Mouse (Mus musculus): ENCODE results near the gene Pigu. TPM values are rescaled to one million over a fixed set of nuclear protein-coding genes. Genes with fewer than 3 reads are reported as not detected.

Pigu gene
- 44.7 and 48.3 TPM in 2 replicates for polyA plus RNA-seq (2016; fragmentation: Nextera tagmentation; extraction: Ambion mirVana)

DNA sequence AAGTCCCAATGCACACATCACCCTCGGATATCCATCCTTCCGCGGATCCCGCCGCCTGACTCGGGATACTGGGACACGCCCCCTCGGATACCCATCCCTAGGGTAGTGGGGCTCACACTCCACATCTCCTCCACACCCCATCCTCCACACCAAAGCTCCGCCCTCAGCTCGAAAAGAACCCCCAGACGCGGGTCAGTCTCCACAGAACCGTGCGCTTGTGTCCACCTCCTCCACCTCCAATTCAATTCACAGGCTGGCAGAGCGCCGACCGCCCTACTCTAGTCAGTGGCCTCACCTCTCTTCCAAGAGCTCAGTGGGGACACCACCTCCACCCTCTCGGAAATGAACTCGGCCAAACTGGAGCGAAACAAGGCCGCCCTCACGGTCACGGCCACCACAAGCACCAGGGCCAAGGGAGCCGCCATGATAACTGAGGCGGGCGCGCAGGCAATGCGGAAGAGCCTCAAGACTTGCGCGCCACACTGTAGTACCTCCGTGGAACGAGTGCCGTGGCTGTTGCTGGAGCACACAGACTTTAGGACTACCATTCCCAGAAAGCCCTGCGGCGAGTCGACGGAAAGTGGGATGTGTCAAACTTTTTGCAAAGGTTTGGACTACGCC is at the start of gene Pigu:
Pigu (minus strand) TSS at position 460 of the 621 bp plus-strand sequence.
- Histone ChIP-seq H3K27ac (peak within 1 kb of the TSS; percentile 86), H3K4me1 (peaks cover 11% of the 10 kb centered on the region), H3K4me3 (peak within 1 kb of the TSS; percentile 84)

DNA sequence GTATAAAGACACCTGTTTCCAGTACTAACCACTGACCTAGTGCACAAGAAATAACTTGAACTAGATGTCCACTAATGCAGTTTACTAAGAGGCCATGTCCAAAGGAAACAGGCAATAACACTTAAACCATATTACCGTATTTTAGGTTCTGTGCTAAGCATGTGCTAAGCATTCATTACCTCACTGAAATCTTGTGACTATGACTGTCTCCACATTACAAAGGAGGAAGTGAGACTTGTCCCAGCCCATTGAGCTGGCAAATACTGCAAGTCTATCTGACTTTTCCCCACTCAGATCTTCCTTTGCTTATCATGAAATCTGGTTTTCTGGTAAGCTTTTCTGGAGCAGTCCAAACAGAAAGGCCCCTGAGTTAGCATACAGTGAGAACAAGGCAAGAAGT is 47.4 kb upstream of the Pigu start:
- no peak overlapping the region for H3K9ac ChIP-seq
- no peaks in the 10 kb centered on the region for H3K27me3 ChIP-seq
- ATAC-seq (ENCODE audit: low FRiP score): no peak
- H3K4me2 ChIP-seq (replicated peaks): no peak overlapping the region
- 100% methylated on average over 1 of the region's 1 CpGs for WGBS
- H3K9me3 ChIP-seq (replicated peaks): no peaks in the 10 kb centered on the region
- no peak overlapping the region for H3K27ac ChIP-seq
- no peaks in the 10 kb centered on the region for H3K4me1 ChIP-seq
- peaks cover 64% of the 10 kb centered on the region for H3K36me3 ChIP-seq
- no peak overlapping the region for H3K4me3 ChIP-seq

More for the DNA sequence above, at the start of gene Pigu:
- peak; percentile 99 for ATAC-seq (ENCODE audit: low FRiP score)
- Histone ChIP-seq H3K36me3 (no peaks in the 10 kb centered on the region), H3K4me2 (replicated peaks) (peak within 1 kb of the TSS; percentile 84), H3K9me3 (replicated peaks) (no peaks in the 10 kb centered on the region), H3K9ac (peak within 1 kb of the TSS; percentile 85), H3K27me3 (no peaks in the 10 kb centered on the region)
- under 1% methylated on average over 38 of the region's 38 CpGs for WGBS

DNA sequence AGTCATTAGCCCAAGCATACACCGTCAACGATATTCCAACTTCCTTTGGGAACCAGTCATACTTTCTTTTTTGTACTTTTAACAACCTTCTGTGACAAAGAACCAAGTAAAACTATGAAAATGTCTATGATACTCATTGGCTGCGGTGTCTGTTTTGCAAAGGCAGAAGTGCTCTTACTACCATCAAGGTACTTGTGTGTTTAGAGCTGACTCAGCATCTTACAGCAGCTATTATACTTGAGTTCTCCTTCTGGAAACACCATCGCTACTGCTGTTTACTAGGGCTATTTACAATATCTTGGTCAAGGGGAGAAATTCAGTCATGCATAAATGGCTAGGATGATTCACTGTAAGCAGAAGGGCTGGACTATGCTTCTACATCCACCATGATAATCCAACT is 44.7 kb upstream of the Pigu start:
- Histone ChIP-seq H3K36me3 (peaks cover 60% of the 10 kb centered on the region), H3K27me3 (no peaks in the 10 kb centered on the region), H3K4me1 (no peaks in the 10 kb centered on the region), H3K9me3 (replicated peaks) (no peaks in the 10 kb centered on the region), H3K9ac (no peak overlapping the region), H3K27ac (no peak overlapping the region), H3K4me3 (no peak overlapping the region), H3K4me2 (replicated peaks) (no peak overlapping the region)
- WGBS: 97% methylated on average over 4 of the region's 4 CpGs
- no peak for ATAC-seq (ENCODE audit: low FRiP score)

DNA sequence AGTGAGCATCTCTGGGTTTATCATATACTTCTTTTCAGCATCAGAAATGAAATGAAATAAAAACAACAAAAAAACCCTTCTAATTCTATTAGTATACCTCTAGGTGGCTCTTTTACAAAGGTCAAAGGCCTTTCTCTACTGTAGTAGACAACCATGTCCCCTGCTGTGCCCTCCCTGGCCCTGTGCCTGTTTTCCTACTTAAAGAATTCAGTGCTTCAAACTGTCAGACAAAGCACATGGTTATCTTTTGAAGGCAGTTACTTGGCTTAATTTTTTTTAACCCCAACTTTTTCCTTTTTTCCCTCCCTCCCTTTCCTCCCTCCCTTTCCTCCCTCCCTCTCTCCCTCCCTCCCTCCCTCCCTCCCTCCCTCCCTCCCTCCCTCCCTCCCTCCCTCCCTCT is 43.0 kb upstream of the Pigu start:
- Histone ChIP-seq H3K4me1 (no peaks in the 10 kb centered on the region), H3K36me3 (peaks cover 54% of the 10 kb centered on the region), H3K27me3 (no peaks in the 10 kb centered on the region), H3K4me3 (no peak overlapping the region), H3K4me2 (replicated peaks) (no peak overlapping the region), H3K27ac (no peak overlapping the region), H3K9me3 (replicated peaks) (no peaks in the 10 kb centered on the region), H3K9ac (no peak overlapping the region)
- ATAC-seq (ENCODE audit: low FRiP score): no peak

DNA sequence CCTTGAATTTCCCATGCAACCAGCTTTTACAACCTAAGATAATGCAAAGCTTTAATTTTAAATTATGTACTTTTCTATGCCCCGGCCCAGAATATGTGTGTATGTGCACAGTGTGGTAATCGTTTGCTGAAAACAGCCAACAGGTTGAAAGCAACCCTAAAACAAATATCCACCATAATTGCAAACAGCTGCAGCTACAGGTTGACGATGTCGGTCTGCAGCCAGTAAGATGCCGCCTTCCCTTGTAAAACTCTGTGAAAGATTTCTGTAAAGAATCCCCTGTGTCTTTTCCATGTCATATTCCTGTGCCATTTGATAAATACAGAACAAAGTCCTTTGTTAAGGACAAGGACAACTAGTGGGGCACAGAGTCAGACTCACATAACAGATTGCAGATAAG is 37.4 kb upstream of the Pigu start:
- WGBS: 81% methylated on average over 5 of the region's 5 CpGs
- H3K36me3 ChIP-seq: peaks cover 38% of the 10 kb centered on the region
- ATAC-seq (ENCODE audit: low FRiP score): no peak
- H3K4me2 ChIP-seq (replicated peaks): no peak overlapping the region
- no peaks in the 10 kb centered on the region for H3K9me3 ChIP-seq (replicated peaks)
- no peak overlapping the region for H3K27ac ChIP-seq
- H3K4me3 ChIP-seq: no peak overlapping the region
- H3K9ac ChIP-seq: no peak overlapping the region
- no peaks in the 10 kb centered on the region for H3K4me1 ChIP-seq
- no peaks in the 10 kb centered on the region for H3K27me3 ChIP-seq

DNA sequence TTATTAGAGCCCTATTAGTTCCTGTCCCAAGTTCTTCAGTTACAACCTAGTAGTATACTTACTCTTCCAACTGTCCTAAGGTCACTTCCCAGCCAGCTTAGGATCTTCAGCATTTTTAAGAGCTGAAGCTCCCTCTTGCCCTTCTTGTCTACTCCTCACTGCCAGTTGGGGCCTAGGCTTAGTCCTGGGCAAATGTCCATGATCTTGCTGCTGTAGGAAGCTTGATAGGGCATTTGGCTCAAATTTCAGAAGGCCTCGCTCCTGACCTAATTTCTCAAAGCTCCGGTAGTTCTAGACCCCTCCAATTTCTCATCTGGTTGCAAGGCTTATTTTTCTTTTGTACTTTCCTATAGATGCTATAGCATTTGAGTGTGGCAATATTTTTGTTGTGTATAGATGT is 31.3 kb upstream of the Pigu start:
- peaks cover 19% of the 10 kb centered on the region for H3K4me1 ChIP-seq
- no peaks in the 10 kb centered on the region for H3K9me3 ChIP-seq (replicated peaks)
- H3K4me2 ChIP-seq (replicated peaks): no peak overlapping the region
- H3K36me3 ChIP-seq: peaks cover 57% of the 10 kb centered on the region
- no peak for ATAC-seq (ENCODE audit: low FRiP score)
- WGBS: 95% methylated on average over 2 of the region's 2 CpGs
- no peak overlapping the region for H3K4me3 ChIP-seq
- H3K27me3 ChIP-seq: no peaks in the 10 kb centered on the region; the same call in 1 of the 2 replicates
- H3K9ac ChIP-seq: no peak overlapping the region
- H3K27ac ChIP-seq: no peak overlapping the region

DNA sequence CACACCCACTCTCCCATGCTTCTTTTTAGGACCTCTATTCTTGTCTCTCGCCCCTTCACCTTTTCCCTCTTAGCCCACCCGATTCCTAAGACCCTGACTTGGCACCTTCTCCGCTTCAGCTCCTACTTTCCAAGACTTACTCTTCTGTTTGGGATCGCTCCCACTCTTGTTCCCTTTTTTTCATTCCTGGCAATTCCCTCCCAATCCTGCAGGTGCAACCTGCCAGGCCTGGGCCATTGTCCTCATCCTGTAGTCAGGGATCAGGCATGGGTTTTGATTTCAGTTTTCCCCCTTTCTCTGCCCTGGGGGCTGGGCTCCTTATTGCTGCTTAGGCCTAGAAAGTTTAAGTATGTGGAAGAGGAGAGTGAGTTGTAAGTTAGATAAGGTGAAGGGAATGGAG is 29.8 kb upstream of the Pigu start:
- no peaks in the 10 kb centered on the region; the same call in 1 of the 2 replicates for H3K27me3 ChIP-seq
- no peaks in the 10 kb centered on the region for H3K9me3 ChIP-seq (replicated peaks)
- H3K27ac ChIP-seq: no peak overlapping the region
- WGBS: 61% methylated on average over 4 of the region's 4 CpGs
- H3K9ac ChIP-seq: peak overlapping the region; percentile 36; the same call in 1 of the 2 replicates
- no peak overlapping the region for H3K4me2 ChIP-seq (replicated peaks)
- H3K4me1 ChIP-seq: peaks cover 32% of the 10 kb centered on the region
- ATAC-seq (ENCODE audit: low FRiP score): no peak
- no peak overlapping the region for H3K4me3 ChIP-seq
- H3K36me3 ChIP-seq: peaks cover 57% of the 10 kb centered on the region

DNA sequence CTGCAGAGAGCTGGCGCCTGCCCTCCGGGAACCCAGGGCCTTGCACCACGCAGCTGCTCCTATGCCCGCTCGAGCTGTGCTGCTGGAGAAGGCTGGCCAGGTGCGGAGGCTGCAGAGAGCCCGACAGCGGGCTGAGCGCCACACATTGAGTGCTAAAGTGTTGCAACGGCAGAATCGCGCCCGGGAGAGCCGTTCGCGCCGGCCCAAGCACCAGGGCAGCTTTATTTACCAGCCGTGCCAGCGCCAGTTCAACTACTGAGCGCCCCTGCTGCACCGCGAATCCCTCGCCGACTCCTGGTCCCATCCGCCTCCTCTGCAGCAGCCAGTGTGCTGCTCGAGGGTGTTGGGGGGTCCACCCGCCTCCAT is 29.3 kb upstream of the Pigu start:
- Histone ChIP-seq H3K4me3 (no peak overlapping the region), H3K9ac (peak overlapping the region; percentile 36; the same call in 1 of the 2 replicates), H3K27ac (peak overlapping the region; percentile 44; the same call in 1 of the 2 replicates), H3K9me3 (replicated peaks) (no peaks in the 10 kb centered on the region), H3K27me3 (no peaks in the 10 kb centered on the region; the same call in 1 of the 2 replicates), H3K4me2 (replicated peaks) (peak overlapping the region; percentile 33), H3K36me3 (peaks cover 56% of the 10 kb centered on the region), H3K4me1 (peaks cover 32% of the 10 kb centered on the region)
- ATAC-seq (ENCODE audit: low FRiP score): no peak
- 15% methylated on average over 27 of the region's 27 CpGs for WGBS

DNA sequence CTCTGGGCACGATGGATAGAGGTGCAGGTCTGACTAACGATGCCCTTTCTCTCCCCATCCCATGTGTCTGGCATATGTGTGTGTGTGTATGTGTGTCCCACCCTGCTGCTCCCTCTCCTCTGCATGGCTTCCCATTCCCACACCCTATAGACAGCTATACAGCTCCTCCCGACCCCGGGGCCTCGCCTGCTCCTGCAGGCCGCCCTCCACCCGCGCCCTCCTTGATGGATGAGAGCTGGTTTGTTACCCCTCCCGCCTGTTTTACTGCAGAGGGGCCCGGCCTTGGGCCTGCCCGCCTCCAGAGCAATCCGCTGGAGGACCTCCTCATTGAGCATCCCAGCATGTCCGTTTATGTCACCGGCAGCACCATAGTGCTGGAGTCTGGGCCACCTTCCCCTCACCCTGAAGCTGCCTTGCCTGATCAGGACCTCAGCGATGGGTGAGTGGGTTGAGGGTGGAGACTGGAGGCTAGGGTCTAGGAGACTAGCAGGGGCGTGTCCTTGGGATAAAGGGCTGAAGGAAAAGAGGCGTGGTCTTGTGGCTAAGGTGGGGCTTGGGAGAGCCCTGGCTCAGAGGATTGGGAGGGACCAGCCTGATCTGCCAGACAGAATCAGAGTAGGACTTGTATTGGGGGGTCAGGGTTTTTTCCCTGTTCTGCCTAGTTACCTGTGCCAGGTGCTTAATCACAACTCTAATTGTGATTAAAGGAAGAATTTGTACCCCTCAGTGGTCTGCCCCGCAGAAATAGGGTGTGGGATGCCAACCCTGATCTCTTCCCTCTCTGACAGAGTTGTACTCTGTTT is 28.7 kb upstream of the Pigu start:
- H3K9me3 ChIP-seq (replicated peaks): no peaks in the 10 kb centered on the region
- peak overlapping the region; percentile 39; the same call in 1 of the 2 replicates for H3K9ac ChIP-seq
- H3K27ac ChIP-seq: 0 out of 2 replicates have a peak overlapping the region, but pooled peaks have one; percentile 44
- H3K36me3 ChIP-seq: peaks cover 50% of the 10 kb centered on the region
- peak overlapping the region; percentile 33 for H3K4me2 ChIP-seq (replicated peaks)
- H3K4me3 ChIP-seq: 0 out of 2 replicates have a peak overlapping the region, but pooled peaks have one; percentile 2
- 38% methylated on average over 18 of the region's 18 CpGs for WGBS
- no peak for ATAC-seq (ENCODE audit: low FRiP score)
- H3K27me3 ChIP-seq: no peaks in the 10 kb centered on the region; the same call in 1 of the 2 replicates
- H3K4me1 ChIP-seq: peaks cover 34% of the 10 kb centered on the region

DNA sequence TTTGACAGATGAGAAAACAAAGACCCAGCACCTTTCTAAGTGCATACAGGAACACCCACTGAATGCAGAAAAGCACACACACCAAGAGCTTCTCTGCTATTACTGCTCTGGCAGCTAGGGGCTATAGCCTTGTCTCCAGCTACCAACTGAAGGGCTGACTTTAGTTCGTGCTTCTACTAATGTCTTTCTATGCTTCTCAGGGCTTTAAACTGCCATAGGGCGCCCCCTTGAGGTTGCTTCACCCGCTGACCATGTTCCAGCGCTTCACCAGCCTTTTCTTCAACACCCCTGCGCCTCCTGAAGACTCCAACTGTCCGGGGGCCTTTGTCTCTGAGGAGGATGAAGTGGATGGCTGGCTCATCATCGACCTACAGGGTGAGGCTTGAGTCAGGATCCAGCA is 27.9 kb upstream of the Pigu start:
- Histone ChIP-seq H3K27ac (no peak overlapping the region), H3K4me1 (peaks cover 42% of the 10 kb centered on the region), H3K27me3 (peaks cover 3% of the 10 kb centered on the region), H3K9me3 (replicated peaks) (no peaks in the 10 kb centered on the region), H3K9ac (0 out of 2 replicates have a peak overlapping the region, but pooled peaks have one; percentile 39), H3K36me3 (peaks cover 46% of the 10 kb centered on the region), H3K4me2 (replicated peaks) (peak overlapping the region; percentile 33), H3K4me3 (no peak overlapping the region)
- WGBS: 22% methylated on average over 7 of the region's 7 CpGs
- no peak for ATAC-seq (ENCODE audit: low FRiP score)

DNA sequence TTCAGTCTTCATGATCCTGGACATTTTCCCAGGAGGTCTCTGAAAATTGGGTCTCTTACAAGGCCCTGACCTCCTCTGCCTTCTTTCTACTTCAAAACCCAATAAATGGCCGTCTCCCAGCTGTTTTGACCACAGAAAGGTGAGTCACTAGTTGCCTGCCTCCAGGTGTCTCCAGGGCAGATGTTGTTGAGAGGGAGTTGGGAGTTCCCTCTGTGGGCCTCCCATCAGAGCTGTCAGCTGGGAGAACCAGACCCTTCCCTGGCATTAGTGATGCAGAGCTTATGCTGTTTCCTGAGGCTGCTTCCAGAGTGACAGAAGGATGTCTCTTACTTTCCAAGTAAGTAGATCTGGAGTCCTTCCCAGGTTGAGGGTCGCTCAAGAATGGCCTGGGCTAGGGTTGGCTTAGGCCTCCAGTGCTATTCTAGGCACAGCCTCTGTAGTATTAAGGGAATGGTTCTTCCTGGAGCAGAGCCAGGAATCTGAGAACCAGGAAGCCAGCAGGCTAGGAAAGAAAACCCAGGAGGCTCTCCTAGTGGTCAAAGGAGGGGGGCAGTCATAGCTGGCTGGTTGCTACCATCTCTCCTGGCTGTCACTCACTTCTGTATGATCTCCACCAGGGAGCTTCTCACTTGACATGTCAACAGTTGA is 25.7 kb upstream of the Pigu start:
- Histone ChIP-seq H3K4me2 (replicated peaks) (peak overlapping the region; percentile 81), H3K27me3 (peaks cover 12% of the 10 kb centered on the region), H3K4me1 (peaks cover 43% of the 10 kb centered on the region), H3K36me3 (peaks cover 28% of the 10 kb centered on the region), H3K9ac (peak overlapping the region; percentile 94), H3K27ac (peak overlapping the region; percentile 99; the same call in 1 of the 2 replicates), H3K9me3 (replicated peaks) (no peaks in the 10 kb centered on the region), H3K4me3 (peak overlapping the region; percentile 76)
- no peak for ATAC-seq (ENCODE audit: low FRiP score)
- 85% methylated on average over 2 of the region's 2 CpGs for WGBS

DNA sequence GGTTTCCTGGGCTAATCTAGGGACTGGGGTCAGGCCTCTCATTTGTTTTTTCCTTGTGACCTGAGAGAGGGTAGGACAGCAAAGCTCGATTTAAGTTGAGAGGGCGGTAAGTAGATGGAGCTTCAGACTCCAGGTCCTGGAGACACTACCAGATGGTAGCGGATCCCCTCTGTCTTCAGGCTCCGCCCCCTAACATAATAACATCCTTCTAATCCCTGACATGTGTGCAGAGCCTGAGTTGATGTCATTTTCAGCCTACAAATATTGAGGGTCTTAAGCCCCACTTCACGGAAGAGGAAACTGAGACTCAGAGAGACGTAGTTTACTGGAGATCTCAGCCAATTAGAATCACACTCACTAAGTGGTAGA is 25.1 kb upstream of the Pigu start:
- Histone ChIP-seq H3K27ac (peak overlapping the region; percentile 99), H3K4me1 (peaks cover 43% of the 10 kb centered on the region), H3K9ac (peak overlapping the region; percentile 94)

More for the DNA sequence above, 25.1 kb upstream of the Pigu start:
- peak overlapping the region; percentile 81 for H3K4me2 ChIP-seq (replicated peaks)
- peak; percentile 26 for ATAC-seq (ENCODE audit: low FRiP score)
- WGBS: 25% methylated on average over 6 of the region's 6 CpGs
- no peaks in the 10 kb centered on the region for H3K9me3 ChIP-seq (replicated peaks)
- peaks cover 22% of the 10 kb centered on the region for H3K36me3 ChIP-seq
- H3K27me3 ChIP-seq: peaks cover 12% of the 10 kb centered on the region
- H3K4me3 ChIP-seq: peak overlapping the region; percentile 76
